Mouse (Mus musculus) liver, embryonic 14.5 days (tissue): ENCODE data around the gene Duoxa2. TPM values are rescaled to one million over a fixed set of nuclear protein-coding genes. Genes with fewer than 3 reads are reported as not detected.
A peak's percentile ranks its signal among the peaks of the same experiment; 100 is the strongest.

Experiments
- ATAC-seq: fragments of 200-750 bp; cut with Nextera tagmentation; 2 replicates; pipeline ENCODE4 v1.8.0; 2017; ENCODE audit warnings: moderate number of reproducible peaks, mild to moderate bottlenecking, moderate library complexity; ENCODE audit not compliant: insufficient read depth
- DNase-seq, 3 experiments: peaks; one replicate each; pipeline ENCODE4 v3.0.0-alpha.2; 2012 to 2013; ENCODE audit warnings: low read depth in 3 of 3, low spot score in 3 of 3
- H3K27ac ChIP-seq: fragments of 300-500 bp; sonication (generic); 2 replicates; pipeline ENCODE4 v1.5.1; 2014; ENCODE audit warnings: moderate library complexity, mild to moderate bottlenecking, control low read depth, inconsistent platforms
- H3K27me3 ChIP-seq: fragments of 300-500 bp; sonication (generic); 2 replicates; pipeline ENCODE4 v1.6.1; 2014; ENCODE audit warnings: mild to moderate bottlenecking, low read length, moderate library complexity; ENCODE audit not compliant: control insufficient read depth, insufficient read depth
- H3K36me3 ChIP-seq: fragments of 300-500 bp; sonication (generic); replicated peaks from 2 replicates; pipeline ENCODE4 v1.6.1; 2014; ENCODE audit warnings: low read depth; ENCODE audit not compliant: control insufficient read depth, insufficient read depth
- H3K4me1 ChIP-seq, 2 experiments: fragments of 200-500 bp in 1 of 2; fragments of 300-500 bp in 1 of 2; sonication (generic) in 1 of 2; replicated peaks; 2 replicates each; pipeline ENCODE4 v1.6.1; 2012 to 2014; ENCODE audit warnings: antibody characterized with exemption in 1 of 2, inconsistent platforms in 1 of 2, low read length in 1 of 2; ENCODE audit not compliant: control insufficient read depth in 2 of 2, insufficient read depth in 2 of 2
- H3K4me2 ChIP-seq: fragments of 300-500 bp; sonication (generic); 2 replicates; pipeline ENCODE4 v1.6.1; 2014; ENCODE audit warnings: low read depth, mild to moderate bottlenecking, control low read depth, moderate library complexity
- H3K4me3 ChIP-seq, 2 experiments: fragments of 200-500 bp in 1 of 2; fragments of 300-500 bp in 1 of 2; sonication (generic) in 1 of 2; 2 replicates each; pipeline ENCODE4 v1.5.1; 2012 to 2014; ENCODE audit warnings: low read depth in 2 of 2, low read length in 2 of 2, mild to moderate bottlenecking in 2 of 2, control low read depth in 1 of 2, inconsistent platforms in 1 of 2, moderate library complexity in 1 of 2; ENCODE audit not compliant: insufficient read depth in 1 of 2
- H3K9ac ChIP-seq: fragments of 300-500 bp; sonication (generic); replicated peaks from 2 replicates; pipeline ENCODE4 v1.6.1; 2014; ENCODE audit warnings: mild to moderate bottlenecking, control low read depth, moderate library complexity
- H3K9me3 ChIP-seq: fragments of 300-500 bp; sonication (generic); 2 replicates; pipeline ENCODE4 v1.6.1; 2016; ENCODE audit warnings: low read length, mixed read lengths; ENCODE audit not compliant: control insufficient read depth
- CTCF ChIP-seq: IDR thresholded peaks from 2 replicates; pipeline ENCODE4 v1.5.1; 2016; ENCODE audit warnings: antibody characterized with exemption, low read depth, control low read depth
- EP300 ChIP-seq: IDR thresholded peaks from 2 replicates; pipeline ENCODE4 v1.6.1; 2016; ENCODE audit warnings: antibody characterized with exemption, low read depth
- WGBS: fragments of 180-500 bp; shearing (Covaris S2); extraction: QIAGEN DNeasy Blood & Tissue Kit; methylation state at CpG from one replicate; pipeline ENCODE4 v1.1.7; 2014; ENCODE audit not compliant: insufficient replicate concordance; 5-methylcytosine and 5-hydroxymethylcytosine counted together
- polyA plus RNA-seq, 2 experiments: library from polyadenylated mRNA; depleted of rRNA in 1 of 2; stranded (reverse) in 1 of 2; unstranded in 1 of 2; fragments of >200 nt; fragmentation: Nextera tagmentation in 1 of 2; extraction: Ambion mirVana in 1 of 2; gene quantifications; 2 replicates each; pipeline versions ENCODE4 v1.2.1 to v1.2.3; 2012 to 2014

Gene Duoxa2
- polyA plus RNA-seq, 2 experiments, result not detected

DNA sequence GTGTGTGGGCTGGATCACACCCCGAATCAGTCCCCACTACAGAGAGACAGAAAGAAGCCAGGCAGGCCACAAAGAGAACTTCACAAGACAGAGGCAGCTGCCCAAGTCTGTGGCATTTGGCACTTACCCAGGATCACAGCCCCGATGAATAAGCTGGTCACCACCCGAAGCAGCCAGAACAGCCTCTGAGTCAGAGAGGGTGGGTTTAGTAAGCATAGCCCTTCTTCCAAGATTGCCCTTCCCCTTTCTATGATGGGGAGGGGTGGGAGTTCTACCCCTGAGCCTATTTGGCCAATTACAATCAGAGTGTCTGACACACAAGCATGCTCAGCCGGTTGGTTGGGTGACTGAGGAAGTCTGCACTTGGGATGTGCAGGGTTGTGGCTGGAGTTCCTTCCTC lies 7.5 kb downstream of the Duoxa2 start:
- no peak overlapping the region for H3K4me3 ChIP-seq
- no peaks in the 10 kb centered on the region for H3K4me1 ChIP-seq
- no peaks in the 10 kb centered on the region for H3K36me3 ChIP-seq
- H3K27me3 ChIP-seq, result peaks cover 28% of the 10 kb centered on the region
- TF ChIP-seq EP300 (no peak), CTCF (no peak)
- H3K4me2 ChIP-seq, result no peak overlapping the region
- WGBS, result 32% methylated on average over 4 of the region's 4 CpGs
- H3K9ac ChIP-seq, result no peak overlapping the region
- H3K9me3 ChIP-seq, result no peaks in the 10 kb centered on the region
- ATAC-seq, result no peak
- DNase-seq, result no peak
- H3K27ac ChIP-seq, result no peak overlapping the region

DNA sequence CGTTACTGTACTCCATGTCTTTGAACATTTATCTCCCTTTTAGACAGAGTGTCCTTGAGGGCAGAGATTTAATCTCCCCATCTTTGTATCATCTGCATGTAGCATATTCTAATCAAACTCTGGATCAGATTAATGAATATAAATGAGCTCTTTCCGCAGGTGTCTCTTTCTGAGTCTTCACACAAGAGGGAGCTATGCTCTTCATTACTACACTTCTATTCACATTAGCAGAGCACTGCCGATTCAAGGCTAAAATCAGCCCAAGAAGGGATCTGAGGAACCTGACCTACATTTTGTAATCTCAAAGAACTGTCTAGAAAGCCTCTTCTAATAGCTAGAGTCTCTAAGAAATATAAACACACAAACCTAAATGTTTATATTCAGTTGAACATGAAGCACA lies 10.9 kb downstream of the Duoxa2 start:
- H3K27ac ChIP-seq, result no peak overlapping the region
- H3K9ac ChIP-seq, result no peak overlapping the region
- DNase-seq, result no peak
- H3K4me3 ChIP-seq, result no peak overlapping the region
- peaks cover 38% of the 10 kb centered on the region for H3K27me3 ChIP-seq
- H3K4me1 ChIP-seq, result no peaks in the 10 kb centered on the region
- ATAC-seq, result no peak
- H3K36me3 ChIP-seq, result no peaks in the 10 kb centered on the region
- no peak overlapping the region for H3K4me2 ChIP-seq
- no peak for TF ChIP-seq EP300
- TF ChIP-seq CTCF, result no peak
- WGBS, result 40% methylated on average over 3 of the region's 3 CpGs
- H3K9me3 ChIP-seq, result no peaks in the 10 kb centered on the region

DNA sequence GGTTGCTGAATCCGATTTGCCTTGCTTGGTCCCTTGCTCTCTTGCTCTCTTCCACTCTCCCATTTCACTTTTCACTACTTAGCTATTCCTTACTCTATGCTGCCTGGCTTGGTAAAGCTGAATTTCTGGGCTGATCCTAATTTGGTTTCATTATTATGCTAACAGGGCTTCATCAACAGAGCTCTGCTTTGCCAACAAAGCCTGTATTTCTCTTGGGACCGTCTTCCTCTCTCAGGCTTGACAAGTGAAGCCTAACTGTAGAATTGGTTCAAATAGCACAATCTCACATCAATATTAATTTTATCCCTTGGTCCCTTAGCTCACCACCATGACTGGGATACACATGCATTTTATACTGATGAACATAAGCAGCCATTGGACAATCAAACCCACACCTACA lies 12.9 kb downstream of the Duoxa2 start:
- H3K27ac ChIP-seq, result no peak overlapping the region
- no peak for DNase-seq
- H3K27me3 ChIP-seq, result peaks cover 35% of the 10 kb centered on the region
- no peaks in the 10 kb centered on the region for H3K36me3 ChIP-seq
- H3K9ac ChIP-seq, result no peak overlapping the region
- 39% methylated on average over 2 of the region's 2 CpGs for WGBS
- no peak for TF ChIP-seq CTCF
- no peak for TF ChIP-seq EP300
- no peak overlapping the region for H3K4me2 ChIP-seq
- no peaks in the 10 kb centered on the region for H3K4me1 ChIP-seq
- no peak overlapping the region for H3K4me3 ChIP-seq
- H3K9me3 ChIP-seq, result no peaks in the 10 kb centered on the region
- ATAC-seq, result no peak

DNA sequence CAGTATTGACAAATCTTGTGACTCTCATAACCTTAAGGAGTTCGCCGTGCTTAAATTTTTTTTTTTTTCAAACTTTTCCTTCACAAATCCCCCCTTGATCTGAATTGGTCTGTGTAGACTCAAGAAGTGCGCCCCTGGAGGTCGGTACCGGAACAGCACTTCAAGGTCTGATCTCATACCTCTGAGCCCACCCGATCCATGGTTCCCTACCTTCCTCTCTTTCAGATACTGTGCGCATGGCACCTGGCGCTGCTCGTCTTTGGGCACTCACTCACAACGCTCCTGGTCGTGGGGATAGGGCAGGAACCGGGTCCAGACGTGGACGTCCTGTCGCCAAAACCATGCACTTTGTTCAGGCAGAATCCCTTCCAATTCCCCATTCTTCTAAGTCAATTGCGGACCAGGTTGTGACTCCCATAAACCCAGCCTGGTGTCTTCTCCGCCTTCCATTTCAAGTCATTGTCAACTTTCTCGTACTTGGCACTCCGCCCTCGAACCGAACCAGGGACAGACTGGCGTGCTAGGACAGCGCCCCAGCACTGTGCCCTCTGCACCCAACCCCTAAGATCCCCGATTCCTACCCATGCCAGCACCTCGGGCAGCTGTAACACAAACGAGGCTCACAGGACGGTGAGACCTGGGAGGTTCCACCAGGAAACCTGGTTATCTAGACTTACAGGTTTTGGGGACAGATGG lies 14.2 kb downstream of the Duoxa2 start:
- H3K27me3 ChIP-seq, result peaks cover 35% of the 10 kb centered on the region

DNA sequence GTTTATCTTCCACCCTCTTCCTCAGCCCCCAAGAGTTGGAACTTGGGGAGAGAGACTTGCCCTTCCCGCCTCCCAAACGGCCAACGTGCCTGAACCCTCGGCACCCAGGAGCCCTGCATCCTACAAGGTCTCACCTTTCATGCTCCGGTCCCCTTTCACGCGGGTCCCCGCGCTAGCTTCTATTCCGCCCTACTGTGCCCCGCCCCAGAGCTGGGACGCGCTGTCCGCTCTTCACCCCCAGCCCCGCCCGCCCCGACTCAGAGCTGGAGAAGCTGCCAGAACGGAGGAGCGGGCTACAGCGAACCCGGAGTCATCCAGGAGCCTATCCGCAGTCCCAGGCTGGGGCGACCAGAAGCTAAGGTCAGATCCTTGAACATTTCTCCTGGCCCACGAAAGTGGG lies 14.8 kb downstream of the Duoxa2 start, which contains the start of gene Duoxa1:
Gene Duoxa1, minus strand, starts transcription at position 195 of the 400 bp plus-strand sequence.
- DNase-seq, result no peak
- Histone ChIP-seq H3K27ac (no peak within 1 kb of the TSS), H3K9ac (no peak within 1 kb of the TSS), H3K4me2 (0 out of 2 replicates have a peak within 1 kb of the TSS, but pooled peaks have one; percentile 8), H3K36me3 (no peaks in the 10 kb centered on the region), H3K27me3 (peaks cover 35% of the 10 kb centered on the region), H3K4me3 (no peak within 1 kb of the TSS), H3K4me1 (no peaks in the 10 kb centered on the region), H3K9me3 (no peaks in the 10 kb centered on the region)
- ATAC-seq, result no peak
- TF ChIP-seq CTCF, result no peak
- WGBS, result 4% methylated on average over 23 of the region's 24 CpGs

More for the DNA sequence above, 14.2 kb downstream of the Duoxa2 start:
- Histone ChIP-seq H3K4me2 (0 out of 2 replicates have a peak overlapping the region, but pooled peaks have one; percentile 8), H3K4me3 (no peak overlapping the region), H3K27ac (no peak overlapping the region), H3K9ac (no peak overlapping the region), H3K4me1 (no peaks in the 10 kb centered on the region), H3K9me3 (no peaks in the 10 kb centered on the region), H3K36me3 (no peaks in the 10 kb centered on the region)
- ATAC-seq, result no peak
- peak; percentile 19 to 33 (median 22) for DNase-seq
- 3% methylated on average over 27 of the region's 27 CpGs for WGBS
- peak; percentile 81 for TF ChIP-seq CTCF
- no peak for TF ChIP-seq EP300
